Mouse (Mus musculus) brain, embryonic 14.5 days (tissue): Measurements from ENCODE around the gene Cnpy3. TPM values are rescaled to one million over a fixed set of nuclear protein-coding genes. Genes with fewer than 3 reads are reported as not detected.
A peak's percentile ranks its signal among the peaks of the same experiment; 100 is the strongest.
"Not testable (repeated sequence)": the region's sequence is repeated elsewhere in the genome, so short reads cannot be mapped to it uniquely, and the experiment has no call there.

ENCODE experiments used
- DNase-seq: peaks from one replicate; pipeline ENCODE4 v3.0.0-alpha.2; 2011; ENCODE audit warnings: low read depth
- CTCF ChIP-seq: fragments of 200-500 bp; IDR thresholded peaks from 2 replicates; pipeline ENCODE4 v1.5.1; 2012; ENCODE audit warnings: inconsistent platforms, mild to moderate bottlenecking, moderate library complexity, borderline replicate concordance; ENCODE audit not compliant: insufficient read depth, insufficient read length; ENCODE audit errors: extremely low read depth
- POLR2A ChIP-seq: fragments of 200-500 bp; IDR thresholded peaks from 2 replicates; pipeline ENCODE4 v1.6.1; 2012; ENCODE audit warnings: mild to moderate bottlenecking, inconsistent platforms, borderline replicate concordance; ENCODE audit not compliant: poor library complexity, insufficient read depth, insufficient read length, severe bottlenecking; ENCODE audit errors: extremely low read depth
- polyA plus RNA-seq: library from polyadenylated mRNA; depleted of rRNA; stranded (reverse); fragments of >200 nt; gene quantifications from 2 replicates; pipeline ENCODE4 v1.2.3, GENCODE M21; 2012; rRNA removed

The Cnpy3 gene
- 55.2 and 55.9 TPM in 2 replicates for polyA plus RNA-seq

DNA sequence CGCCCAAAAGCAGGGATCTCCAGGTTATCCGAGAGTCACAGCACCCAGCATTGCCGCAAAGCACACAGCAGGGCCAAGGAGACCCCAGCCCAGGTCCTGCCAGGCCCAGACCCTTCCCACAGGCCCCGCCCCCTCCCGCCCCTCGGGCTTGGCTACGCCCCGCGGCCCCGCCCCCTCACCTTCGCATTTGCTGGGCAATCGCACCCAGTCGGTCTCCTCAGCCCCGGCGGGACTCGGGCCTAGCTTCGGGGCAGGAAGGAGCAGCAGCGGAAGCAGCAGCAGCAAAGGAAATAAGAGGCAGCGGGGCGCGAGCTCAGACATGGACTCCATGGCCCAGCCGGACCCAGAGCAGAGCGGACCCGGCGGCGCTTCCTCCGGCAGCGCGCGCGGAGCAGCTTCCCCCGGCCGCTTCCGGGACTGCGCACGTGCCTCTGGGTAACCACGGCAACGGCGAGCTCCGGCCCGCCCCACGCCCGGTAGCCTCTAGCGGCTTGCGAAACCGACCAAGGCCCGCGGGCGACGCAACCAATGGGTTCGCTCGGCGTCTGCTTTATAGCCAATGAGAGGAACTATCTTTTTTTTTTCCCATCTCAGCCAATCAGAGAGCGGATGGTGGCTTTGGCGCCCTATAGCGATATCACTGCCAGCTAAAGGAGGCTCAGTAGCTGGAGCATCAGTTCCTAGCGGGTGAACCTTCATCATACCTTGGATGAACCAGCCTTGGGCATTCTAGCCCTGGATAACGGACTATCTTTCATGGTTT is at the start of gene Cnpy3:
TSS of gene Cnpy3 (minus strand) at position 421 of the 763 bp plus-strand sequence.
- peak; percentile 100 for DNase-seq
- TF ChIP-seq POLR2A (peak; percentile 77), CTCF (no peak)

DNA sequence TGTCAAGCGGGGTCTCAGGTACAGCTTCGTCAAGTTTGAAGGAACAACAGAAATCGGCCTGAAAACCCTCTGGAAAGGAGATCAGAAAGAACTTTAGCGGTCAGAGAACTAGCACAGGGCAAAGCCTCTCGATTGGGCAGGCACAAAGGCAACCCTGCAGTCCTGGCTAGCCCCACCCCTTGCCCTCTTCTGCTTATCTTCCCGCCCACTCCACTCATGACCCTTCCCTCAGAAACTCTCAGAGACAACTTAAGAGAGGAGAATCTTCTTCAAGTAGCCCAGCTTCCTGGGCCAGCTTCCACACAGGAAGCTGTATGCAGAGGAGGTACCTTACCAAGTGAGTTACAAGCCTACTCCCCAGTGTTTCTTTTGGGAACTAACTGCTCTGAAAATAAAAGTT is 49.7 kb upstream of the Cnpy3 start:
- TF ChIP-seq POLR2A, result no peak
- TF ChIP-seq CTCF, result no peak

DNA sequence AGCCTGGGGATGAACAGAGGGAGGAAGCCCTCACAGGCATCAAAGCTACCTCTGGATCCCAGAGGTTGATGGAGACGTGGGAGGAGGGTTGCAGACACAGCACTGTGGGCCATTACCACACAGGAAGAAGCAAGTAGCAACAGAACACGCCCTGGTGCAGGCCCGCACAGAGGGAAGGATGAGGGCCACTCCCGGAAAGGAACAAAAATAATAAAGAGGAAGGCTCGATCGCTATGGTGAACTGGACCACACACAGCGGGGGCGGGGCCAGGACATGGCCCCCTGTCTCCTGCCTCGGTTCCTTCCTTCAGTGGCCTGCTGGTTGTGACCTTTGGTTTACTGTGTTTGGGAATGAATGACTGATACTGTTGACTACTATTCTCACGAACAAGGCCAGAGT is 47.7 kb upstream of the Cnpy3 start:
- no peak for DNase-seq
- TF ChIP-seq POLR2A (no peak), CTCF (no peak)

More for the DNA sequence above, 49.7 kb upstream of the Cnpy3 start:
- no peak for DNase-seq

DNA sequence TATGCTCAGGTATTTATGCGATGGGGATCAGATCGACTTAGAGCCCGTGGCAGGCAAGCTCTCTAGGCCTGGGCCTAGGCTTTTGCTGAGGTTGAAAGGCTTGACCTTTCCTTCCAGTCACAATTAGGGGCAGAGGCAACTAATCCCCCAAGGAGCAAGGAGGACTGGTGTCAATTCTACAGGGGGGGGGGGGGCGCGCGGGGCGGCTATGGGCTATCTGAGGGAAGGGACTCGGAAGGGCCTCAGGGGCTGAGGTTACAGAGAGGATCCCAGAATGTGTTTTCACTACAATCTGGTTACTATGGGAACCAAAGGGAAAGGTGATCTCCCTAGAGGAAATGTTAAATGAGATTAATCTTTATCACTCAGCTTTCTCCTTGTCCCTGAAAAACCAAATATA is 45.4 kb upstream of the Cnpy3 start:
- no peak for DNase-seq
- TF ChIP-seq POLR2A (no peak), CTCF (no peak)

DNA sequence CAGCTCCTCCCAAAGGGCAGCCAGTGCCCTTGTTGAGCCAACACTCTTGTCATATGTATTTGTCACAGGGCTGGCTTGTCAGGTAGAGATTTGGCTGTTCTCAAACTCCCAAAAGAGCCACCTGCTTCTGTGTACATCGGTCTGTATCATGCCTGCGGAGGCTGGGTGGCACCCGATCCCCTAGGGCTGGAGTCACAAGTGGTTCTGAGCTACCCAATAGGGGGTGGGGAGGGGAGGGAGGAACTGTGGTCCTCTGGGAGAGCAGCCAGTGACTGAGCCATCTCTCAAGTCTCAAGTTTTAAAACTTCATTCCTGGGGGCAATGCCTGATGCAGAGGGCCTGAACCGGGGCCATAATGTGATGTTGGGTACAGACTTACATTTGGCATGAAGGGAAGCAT is 44.7 kb upstream of the Cnpy3 start:
- no peak for DNase-seq
- TF ChIP-seq CTCF (no peak), POLR2A (no peak)

DNA sequence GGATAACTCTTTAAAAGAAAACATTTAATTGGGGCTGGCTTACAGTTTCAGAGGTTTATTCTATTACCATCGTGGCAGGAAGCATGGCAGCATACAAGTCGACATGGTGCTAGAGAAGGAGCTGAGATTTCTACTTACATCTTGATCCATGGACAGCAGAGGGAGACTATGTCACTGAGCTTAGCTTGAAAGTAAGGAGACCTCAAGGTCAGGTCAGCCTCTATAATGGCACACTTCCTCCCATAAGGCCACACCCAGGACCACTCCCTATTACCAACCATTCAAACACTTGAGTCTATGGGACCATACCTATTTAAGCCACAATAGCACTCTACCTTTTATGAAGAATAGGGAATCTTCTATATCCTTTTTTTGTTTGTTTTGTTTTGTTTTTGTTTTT is 40.9 kb upstream of the Cnpy3 start:
- TF ChIP-seq POLR2A (no peak), CTCF (no peak)
- DNase-seq, result no peak

DNA sequence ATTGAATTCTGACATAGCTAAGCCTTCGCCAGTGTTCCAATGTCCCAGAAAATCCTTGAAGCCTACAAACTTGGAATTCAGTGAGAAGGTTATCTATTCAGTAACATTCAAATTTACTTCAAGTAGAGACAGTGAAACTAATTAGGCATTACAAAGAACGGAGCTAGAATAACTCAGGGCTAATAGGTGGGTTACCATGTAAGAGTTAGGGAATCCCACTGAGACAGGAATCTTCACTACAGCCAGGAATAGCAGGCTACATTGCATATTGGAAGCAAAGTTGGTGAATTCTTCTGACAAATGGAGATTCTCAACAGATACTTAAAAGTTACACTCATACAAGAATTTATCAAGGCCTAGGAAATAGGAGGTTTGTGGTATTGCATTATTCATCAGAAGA is 36.0 kb upstream of the Cnpy3 start:
- not testable (repeated sequence) for DNase-seq

DNA sequence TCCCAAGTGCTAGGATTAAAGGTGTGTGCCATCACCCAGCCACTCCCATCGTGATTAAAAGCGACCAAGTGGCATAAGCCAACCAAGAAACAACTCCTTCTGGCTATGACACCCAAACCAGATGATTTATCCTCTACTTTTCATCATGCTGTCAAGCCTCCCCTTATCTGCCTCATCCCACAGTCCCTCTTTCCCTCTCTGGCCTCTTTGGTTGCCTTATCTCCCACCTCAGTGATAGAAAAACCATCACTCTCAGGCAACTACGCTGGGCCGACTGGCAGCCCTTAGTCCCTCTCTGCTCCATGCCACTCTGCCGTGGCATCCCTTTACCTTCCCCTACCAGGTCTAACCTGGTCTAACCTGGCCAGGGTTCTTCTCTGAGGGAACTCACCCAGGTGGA is 34.9 kb upstream of the Cnpy3 start:
- no peak for DNase-seq
- TF ChIP-seq POLR2A (no peak), CTCF (no peak)

DNA sequence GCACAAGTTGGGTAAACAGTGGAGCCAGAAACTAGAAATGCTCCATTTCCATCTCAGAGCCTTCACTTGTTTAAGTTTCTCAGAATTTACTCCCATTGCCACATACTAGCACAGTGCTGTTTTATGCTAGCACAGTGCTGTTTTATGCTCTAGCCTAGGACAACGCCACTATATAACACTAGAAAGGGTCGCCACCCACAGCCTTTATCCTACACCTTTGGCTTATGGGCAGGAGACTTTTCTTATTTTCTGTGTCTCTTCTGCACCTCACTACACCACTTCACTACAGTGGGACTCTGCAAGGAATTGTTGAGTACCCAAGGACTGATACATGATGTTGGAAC is 31.2 kb upstream of the Cnpy3 start:
- DNase-seq, result no peak
- TF ChIP-seq POLR2A (no peak), CTCF (no peak)

DNA sequence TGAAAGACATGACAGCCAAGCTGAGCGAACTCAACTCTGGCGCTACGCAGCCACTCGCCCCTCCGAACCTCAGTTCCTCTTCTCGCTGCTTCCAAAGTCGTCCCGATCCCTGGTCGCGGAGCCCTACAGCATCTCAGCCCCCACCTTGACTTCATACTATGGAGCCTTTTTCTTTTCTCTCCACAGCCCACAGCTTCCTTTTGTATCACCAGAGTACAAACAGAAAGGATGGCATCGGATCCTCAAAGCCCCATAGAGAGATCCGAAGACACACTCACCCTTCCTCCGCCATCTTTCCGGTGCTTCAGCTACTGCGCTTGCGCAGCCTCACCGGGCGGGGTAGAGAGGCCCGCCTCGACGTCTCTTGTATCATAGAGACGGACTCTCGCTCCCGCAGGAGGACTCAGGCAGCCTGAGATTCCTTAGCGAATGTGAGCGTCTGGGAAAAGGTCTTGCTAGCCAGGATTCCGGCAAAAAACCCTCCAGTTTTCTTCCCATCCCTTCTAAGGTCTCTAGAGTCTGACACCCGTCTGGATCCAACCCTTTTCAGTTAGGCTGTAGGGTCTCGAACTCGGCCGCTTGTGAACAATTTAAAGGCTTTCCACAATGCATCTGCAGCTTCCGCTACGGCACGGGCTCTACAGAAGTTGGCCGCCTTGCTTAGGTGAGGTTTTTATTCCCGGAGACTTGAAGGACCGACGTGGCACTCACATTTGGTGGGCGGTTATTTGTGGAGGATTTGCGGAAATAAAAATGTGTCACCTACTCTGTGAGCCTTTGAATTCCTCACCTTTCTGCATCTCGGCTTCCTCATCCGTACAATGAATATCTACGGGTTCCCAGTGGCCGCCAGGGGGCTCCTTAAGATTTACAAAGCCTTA is 30.6 kb upstream of the Cnpy3 start, which contains the start of gene Rpl7l1:
TSS of gene Rpl7l1 (minus strand) at position 332 of the 881 bp plus-strand sequence.
- DNase-seq, result peak; percentile 98
- TF ChIP-seq CTCF (peak; percentile 59; the same call in 1 of the 2 replicates), POLR2A (peak; percentile 82; the same call in 1 of the 2 replicates)

DNA sequence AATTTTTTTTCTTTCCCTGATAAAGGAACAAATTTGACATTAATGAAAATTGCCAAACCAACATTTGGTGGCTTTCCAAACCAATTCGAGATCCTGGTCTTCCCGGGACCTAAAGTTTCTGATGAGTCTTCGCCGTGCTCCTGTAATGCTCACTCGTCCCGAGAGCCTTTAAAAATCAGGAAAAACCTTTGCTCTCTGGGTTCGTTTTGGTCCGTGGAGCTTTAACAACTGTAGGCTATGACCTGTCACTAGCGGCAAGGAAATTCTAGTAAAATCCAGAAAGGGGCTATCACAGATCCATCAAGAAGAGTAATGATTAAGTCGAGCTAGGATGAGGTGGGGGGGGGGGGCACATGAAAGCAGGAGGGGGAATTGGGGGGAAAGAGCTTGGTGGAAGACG is 29.9 kb upstream of the Cnpy3 start:
- no peak for DNase-seq

DNA sequence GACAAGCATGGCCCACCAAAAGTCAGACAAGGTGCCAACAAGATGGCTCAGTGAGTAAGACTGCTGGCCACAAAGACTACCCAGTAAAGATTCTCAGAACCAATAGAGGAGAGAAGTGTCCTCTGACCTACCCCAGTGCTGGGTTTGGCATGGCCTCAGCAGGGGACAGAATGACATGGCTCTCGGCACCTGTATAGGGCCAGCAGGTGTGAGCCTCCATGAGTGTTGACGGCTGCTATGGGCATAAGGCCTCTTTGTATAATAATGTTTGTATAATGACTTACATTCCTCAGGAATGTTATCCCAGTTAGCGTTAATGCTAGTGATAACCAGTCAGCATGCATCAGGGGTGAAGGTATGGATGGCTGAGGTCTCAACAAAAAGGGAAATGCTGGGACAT is 24.1 kb upstream of the Cnpy3 start:
- TF ChIP-seq CTCF, result no peak
- TF ChIP-seq POLR2A, result no peak
- no peak for DNase-seq

More for the DNA sequence above, 29.9 kb upstream of the Cnpy3 start:
- no peak for TF ChIP-seq POLR2A
- no peak for TF ChIP-seq CTCF

DNA sequence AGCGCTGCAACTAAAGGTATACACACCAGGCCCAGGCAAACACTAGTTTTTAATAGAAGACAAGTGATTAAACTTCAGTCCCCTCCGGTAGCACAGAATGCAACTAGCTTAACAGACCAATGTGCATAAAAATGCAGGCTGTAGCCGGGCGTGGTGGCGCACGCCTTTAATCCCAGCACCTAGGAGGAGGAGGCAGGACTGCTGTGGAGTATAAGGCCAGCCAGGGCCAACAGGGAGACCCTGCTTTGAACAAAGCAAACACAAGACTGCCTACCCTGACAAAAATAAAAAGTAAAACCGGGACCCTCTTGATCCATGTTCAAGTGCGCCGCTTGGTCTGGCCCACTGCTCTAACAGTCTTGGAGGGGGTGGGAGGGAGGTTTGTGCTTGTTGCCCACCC is 23.1 kb upstream of the Cnpy3 start:
- no peak for DNase-seq
- TF ChIP-seq POLR2A, result no peak
- TF ChIP-seq CTCF, result no peak
